Mouse (Mus musculus): ENCODE data around the gene Zscan20.

The Zscan20 gene

DNA sequence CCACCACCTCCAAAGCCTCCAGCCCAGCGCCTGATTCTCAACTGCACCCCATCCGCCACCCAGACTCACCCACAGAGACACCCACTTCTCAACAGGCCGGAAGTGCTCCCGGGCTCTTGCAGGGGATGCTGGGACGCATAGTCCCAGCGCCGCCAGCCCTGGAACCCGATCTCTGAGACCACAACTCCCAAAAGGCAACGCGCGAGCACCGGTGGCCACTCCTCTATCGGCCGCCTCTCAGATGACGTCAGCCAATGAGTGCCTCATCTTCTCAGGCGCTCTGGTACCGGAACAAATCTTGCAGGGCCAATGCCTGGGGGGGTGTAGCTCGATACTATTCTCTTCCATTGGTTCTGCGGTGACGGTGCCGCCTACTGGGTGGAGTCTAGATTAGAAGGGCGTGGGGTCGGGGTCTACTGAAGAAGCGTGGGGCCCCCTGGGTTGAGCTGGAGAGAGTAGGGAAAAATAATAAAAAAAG, at the start of gene Zscan20:
Gene Zscan20, minus strand, starts transcription at position 174 of the 478 bp plus-strand sequence.
- DNase-seq: peak; percentile 98 to 99

DNA sequence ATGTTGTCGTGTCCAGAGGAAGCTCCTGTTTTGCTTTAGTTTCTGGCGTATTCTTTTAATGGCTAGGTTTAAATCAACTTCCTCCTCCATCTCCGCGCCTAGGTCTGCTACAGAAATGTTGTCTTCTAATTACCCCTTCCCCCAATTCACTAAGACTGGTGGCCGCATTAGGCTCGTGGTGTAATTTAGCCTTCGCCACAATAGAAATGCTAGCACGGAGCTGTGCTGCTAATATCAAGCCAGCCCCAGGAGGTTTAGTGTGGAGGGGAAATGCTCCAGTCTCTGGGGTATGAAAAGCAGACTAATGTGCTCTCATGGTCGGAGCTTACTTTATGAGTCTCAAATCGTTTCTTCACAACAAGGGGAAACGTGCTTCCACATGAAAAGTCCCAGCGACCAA, 45.5 kb upstream of the Zscan20 start:
- DNase-seq: no peak

DNA sequence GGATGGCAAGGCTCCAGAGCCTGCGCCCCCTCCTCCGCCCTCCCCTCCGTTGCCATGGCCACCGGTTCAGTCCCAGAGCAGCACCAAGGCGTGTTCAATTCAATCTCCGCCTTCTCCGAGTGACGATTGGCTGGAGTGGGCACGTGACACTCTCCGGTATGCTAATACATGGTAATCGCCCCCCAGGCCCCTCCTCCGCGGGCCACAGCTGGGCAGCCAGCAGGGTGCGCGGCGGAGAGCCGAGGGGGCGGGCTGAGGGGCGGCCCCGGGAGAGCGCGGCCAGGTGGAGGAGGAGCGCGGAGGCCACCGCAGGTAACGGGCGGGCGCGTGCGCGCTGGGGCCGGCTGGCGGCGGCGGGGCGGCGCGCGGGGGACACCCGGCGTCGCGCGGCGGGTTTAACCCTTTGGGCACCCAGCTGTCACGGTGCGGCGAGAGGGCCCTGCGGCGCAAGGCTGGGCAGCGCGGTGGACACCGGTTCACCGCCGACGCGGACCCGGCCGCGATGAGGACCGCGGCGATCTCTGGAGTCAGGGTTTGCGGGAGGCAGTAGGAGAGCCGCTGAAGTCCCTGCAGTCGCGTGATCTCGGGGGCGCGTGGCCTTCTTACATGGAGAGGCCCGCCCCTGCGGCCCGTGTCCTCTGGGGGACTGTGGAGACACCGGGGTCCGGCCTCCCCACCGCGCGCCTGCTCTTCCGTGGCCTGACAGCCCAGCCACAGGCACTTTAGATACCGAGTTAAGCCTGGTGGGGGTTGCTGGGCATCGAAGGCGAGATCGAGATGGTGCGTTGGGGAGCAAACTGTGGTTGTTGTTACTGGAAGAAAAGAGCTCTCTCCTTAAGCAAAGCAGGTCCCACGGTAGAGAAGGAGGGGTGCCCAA, 44.8 kb upstream of the Zscan20 start, which contains the start of gene Phc2:
Gene Phc2, plus strand, starts transcription at position 198 of the 877 bp plus-strand sequence.
- DNase-seq: peak; percentile 95 to 97

DNA sequence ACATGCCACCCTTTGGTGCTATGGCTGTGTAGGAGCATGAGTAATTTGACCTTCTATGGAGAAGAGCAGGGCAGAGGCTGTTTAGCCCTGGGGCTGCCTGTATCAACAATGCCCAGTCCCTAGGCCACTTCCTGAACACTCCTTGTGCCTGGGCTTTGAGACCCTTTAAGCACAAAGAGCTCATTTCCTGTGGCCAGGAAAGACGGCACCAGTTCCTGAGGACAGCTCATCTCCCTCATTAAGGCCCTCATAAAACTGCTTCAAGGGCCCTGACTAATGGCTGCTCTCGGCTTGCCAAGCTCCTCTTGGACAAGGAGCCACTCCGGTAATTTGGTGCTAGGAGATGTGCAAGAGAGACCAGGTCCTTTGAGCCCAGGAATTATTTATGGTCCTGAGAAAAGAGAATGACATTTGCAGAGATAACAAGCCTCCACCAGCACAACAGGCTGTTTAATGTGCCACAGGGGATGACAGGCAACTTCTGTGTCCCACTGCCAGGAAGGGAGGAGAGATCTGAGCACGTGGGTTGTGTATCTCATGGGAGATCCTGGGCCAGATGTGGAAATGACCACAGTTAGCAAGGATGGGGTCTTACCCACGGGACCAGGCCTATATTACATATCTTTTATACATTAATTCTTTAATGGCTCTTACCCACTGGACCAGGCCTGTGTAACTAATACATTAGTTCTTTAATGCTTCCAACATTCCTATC, 42.8 kb upstream of the Zscan20 start:
- DNase-seq: no peak

DNA sequence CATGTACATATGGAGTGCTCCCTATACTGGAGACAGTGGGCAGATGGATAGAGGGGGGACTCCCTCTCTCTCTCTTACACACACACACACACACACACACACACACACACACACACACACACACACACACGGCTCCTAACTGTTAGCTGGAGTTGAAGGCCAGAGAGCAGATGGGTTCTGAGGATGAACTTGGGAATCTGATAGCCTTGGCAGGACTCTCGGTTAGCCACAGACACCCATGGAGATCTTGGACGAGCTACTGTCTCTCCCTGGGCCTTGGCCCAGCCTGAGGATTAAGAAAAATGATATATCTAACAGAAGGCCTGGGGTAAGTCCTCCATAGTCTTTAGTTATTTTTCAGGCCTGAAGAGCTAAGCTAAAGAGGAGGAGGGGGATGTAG, 41.6 kb upstream of the Zscan20 start:
- no peak for DNase-seq

DNA sequence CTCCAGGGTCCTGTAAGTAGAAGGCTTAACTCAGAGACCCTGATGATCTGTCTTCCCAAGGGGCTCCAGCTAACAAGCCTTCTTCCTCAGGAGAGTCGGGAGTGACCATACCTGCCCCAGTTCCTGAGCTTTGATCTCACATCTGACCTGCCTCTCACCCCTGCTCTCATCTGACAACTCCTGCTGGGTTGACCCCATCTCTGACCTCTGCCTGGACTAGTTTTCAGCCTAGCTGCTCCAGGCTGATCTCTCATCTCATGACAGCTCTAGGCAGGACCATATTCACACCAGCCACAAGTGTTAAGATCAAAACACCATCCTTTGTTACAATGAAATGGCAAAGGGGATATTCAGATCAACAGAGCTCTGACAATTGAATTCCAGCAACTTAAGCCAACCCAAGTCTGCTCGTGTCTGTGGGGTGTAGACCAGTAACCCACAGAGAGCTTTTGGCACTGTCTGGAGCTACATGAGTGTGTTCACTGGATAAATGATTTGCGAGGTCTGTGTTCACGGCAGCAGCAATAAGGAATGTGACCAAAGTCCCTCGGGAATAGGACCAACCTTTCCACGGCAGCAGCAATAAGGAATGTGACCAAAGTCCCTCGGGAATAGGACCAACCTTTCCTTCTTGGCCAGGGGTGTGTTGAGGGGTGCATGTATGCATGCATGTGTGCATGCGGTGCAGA, 38.8 kb upstream of the Zscan20 start:
- DNase-seq: no peak

DNA sequence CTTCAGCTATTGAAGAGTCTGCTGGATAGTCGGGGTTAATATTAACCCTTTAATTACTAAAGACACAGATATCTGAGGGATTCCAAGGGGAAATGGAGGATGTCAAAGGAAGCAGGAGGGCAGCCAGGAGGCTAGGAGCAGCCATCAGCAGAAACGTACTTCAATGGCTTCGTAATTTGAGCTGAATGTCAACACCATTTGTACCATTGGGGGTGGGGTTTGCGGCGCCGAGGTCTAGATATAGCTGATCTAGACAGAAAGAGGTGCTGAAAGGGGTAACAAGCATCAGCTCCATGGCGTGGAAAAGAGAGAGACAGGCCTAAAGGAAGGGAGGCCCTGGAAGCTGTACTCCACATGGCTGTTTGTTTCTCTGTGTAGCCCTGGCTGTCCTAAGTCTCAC, 36.9 kb upstream of the Zscan20 start:
- DNase-seq: no peak

DNA sequence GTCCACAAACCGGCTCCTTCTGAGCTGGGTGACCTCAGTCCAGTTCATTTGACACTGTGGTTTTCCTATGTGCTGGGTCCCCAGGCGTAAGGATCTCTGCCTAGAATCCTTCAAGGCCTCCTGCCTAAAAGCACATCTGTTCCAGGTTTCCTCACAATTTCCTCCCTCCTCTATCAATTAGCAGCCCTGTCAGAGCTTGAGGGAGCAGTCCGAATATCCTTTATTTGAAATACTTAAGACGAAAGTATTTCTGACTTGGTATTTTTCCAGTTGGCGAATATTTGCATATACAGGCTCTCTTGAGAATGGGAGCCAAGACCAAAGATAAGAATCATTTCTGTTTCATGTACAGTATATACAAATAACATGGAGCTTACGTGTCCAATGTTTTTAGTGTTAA, 36.0 kb upstream of the Zscan20 start:
- DNase-seq: no peak

DNA sequence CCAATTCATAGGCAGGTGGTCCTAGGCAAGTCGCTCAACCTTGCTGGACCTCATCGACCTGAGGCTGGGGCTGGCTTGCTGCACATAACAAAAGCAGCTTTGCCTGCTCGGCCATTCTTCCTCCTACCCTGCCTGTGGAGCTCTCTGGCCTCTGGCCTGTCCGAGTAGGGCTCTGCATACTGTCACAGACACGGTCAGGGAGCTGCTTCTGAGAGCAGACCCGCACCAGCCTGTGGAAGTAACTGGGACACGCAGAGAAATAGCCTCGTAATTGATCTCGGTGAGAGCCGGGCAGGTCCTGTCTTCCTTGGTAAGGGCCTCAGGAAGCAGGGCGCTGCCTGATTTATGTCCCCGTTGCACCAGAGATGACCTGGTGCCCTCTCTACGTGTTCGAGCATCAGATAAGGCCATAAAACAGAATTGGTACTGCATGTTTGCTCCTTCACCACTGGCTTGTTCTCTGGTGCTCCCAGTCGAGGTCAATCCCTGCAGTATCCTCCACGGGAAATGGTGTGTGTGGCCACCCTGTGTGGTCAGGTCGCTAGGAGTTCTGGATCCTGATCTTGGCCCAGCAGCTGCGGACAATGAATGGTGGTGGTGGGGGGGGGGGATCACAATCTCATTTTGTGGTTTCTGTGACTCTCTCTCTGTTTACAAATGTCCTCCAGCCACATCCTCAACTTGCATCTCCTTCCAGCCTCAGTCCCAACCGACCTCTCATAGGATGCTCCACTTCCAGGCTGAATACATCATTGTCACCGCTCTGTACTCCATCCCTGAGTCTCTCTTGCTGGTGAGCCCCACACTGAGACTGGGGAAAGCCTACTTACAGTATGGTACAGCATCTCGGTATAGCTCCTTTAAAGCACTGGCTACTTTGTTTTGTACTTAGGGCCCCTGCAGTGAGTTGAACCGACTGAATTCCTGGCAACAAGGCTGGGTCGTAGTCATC, 32.1 kb upstream of the Zscan20 start:
- no peak for DNase-seq

DNA sequence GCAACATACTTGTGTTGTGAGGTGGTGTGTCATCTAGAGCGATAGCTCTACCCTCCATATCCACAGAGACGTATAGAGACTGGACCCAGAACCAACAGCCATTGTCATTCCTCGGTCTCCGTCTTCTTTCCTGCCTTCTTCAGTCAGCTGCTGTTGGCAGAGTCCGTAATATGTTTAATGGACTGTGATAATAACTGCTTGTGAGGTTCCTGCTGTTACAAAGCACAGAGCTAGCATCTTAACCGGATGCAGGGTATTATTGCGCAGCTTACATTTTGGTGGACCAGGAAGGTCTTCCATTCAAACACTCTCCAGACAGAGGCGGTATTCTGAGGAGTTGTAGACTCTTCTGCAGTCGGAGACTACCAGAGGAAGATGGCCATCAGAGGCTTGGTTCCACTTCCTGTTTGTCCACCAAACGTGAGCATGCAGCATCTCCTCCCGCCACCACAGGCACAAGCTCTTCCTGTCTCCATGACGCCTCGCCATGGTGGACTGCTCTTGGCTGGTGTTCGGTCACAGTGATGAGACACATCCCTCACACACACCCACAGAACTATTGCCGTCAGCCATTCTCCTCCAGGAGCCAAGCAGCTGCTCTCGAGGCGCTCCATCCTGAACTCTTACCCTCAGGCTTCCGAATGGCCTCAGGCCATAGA, 28.5 kb upstream of the Zscan20 start:
- no peak for DNase-seq

DNA sequence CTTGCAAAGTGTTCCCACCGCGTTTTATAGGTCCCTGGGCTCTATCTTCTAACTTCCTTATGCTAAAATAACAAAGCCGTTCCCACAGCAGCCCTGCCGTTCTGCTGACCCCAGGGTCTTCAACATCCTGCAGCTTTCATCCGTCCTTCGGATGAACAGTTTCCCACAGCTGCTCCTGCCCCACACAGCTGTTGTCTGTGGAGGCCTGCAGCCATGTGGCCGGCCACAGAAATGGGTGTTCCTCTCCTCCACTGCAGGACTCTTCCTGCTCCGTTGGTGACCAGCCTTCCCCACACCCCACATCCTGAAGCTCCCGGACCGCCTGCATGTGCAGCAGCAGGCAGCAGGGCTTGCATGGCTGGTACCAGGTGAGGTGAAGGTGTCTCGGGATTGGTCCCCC, 27.4 kb upstream of the Zscan20 start:
- DNase-seq: no peak

DNA sequence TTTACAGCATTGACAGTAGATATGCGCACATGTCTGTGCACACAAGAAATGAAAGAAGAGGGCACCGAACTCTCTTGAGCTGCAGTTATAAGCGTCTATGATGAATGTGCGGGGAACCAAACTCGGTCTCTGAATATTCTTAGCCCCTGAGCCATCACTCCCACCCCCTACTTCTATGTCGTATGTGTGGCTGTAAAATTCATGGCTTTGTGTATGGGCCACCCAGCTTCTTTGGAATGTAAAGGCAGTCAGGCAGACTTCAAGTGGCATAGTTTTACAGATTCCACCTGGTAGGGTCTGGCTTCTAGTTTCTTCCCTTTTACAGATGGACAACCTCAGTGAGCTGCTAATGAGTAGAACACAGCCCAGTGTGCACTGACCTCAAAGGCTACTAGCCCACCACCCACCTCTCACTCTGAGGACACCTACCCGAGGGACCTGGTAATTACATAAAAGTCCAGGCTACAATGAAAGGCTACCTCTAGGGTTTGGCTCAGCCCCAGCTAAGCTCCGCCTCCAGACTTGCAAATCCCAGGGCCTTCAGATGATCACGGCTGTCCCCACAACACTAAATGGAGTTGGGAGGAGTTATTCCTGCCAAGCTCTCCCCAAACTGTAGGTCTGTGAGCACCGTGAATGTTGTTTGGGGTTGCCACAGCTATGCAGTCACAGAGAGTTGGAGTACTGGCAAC, 26.1 kb upstream of the Zscan20 start:
- peak in 1 of 2 experiments; percentile 28 for DNase-seq

DNA sequence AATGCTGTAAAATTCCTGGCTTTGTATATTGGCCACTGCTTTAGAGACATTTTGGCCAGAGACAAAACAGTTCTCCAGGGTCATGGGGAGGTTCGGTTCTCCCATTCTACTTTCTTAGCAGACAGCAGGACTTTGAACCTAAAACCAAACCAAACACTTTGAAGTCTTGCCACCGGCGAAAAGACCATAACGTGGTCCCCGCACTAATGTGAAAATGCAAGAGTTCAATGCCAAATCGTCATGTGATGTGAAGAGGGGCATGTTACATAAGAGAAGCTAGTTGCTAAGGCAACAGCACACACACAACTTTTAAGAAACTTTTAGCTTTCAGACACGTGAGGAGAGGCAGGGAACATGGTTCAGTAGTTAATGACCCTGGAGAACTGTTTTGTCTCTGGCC, 25.6 kb upstream of the Zscan20 start:
- peak in 1 of 2 experiments; percentile 41 for DNase-seq

DNA sequence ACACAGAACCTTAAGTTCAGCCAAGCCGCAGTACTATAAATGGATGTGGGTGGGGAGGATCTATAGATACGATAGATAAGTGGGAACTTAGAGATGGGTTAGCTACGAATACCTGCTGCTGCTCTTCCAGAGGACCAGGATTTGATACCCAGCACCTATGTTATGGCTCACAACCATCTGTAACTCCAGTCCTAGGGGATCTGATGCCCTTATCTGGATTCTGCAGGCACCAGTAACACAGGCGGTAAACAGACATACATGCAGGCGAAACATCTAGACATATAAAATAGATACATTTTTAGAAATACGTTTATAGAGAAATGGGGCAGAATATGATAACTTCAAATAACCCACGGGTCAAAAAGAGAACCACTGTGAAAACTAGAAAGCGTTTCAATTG, 11.2 kb upstream of the Zscan20 start:
- no peak for DNase-seq

DNA sequence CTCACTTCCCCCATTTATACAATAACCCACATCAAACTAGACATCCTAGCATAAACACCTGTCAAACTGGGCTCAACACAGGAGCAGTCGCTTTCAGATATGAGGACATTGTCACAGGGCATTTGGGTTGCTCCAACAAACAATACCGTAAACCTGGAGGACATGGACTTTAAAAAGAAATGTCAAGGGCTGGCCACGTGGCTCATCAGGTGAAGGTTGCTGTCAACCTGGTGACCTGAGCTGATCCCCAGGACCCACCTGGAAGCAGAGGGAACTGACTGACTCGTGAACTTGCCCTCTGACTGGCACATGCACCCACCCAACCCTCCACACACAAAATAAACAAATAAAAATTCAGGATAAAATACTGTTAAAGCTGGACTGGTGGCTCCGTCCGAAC, 10.7 kb upstream of the Zscan20 start:
- DNase-seq: no peak

DNA sequence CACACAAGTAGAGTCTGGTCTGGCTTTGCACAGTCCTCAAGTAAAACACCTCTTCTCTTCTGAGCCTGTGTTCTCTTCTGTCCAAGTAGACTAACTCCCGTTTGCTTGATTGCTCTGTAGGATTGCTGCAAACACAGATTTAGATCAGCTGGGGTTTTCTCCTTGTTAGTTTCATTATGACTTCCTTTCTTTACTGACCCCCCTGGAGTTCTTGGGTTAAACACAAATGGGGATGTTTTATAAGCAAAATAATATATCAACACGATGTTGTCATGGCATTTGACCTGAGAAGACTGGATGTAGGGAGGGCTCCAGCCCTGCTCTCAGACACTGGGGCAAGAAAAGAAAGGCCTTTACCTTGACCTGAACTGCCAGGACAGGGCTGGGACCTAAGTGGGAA, 9.1 kb upstream of the Zscan20 start:
- DNase-seq: no peak

DNA sequence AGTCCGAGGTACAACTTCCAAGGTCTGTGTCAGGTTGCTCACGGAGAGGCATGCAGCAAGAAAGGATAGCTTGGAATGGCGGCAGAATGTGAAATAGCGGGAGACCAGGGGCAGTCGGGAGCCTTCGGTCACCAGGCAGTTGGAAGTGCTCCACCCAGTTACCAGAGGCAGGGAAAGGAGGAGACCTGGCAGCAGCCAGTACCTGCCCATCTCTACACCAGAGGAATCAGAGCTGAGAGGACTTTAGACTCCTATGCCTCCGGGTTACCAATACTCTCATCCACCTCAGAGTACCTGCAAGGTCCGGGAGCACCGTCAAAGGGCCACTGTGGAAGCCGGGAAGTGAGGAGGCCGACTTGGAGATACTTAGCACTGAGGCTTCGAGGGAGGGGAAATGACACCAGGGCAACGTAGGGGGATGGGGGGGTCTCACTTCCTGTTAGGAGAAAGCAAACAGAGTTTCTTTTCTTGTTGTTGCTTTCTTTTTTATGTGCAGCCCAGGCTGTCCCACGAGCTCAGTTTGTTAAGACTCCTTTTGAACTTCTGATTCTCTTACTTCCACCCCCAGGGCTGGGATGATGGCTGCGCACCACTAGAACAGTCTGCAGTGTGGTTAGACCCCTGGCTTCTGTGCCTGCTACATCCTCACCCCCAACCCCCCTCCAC, 8.5 kb upstream of the Zscan20 start, which contains the start of gene Tlr12:
Gene Tlr12, minus strand, starts transcription at position 374 of the 666 bp plus-strand sequence.
- DNase-seq: no peak

DNA sequence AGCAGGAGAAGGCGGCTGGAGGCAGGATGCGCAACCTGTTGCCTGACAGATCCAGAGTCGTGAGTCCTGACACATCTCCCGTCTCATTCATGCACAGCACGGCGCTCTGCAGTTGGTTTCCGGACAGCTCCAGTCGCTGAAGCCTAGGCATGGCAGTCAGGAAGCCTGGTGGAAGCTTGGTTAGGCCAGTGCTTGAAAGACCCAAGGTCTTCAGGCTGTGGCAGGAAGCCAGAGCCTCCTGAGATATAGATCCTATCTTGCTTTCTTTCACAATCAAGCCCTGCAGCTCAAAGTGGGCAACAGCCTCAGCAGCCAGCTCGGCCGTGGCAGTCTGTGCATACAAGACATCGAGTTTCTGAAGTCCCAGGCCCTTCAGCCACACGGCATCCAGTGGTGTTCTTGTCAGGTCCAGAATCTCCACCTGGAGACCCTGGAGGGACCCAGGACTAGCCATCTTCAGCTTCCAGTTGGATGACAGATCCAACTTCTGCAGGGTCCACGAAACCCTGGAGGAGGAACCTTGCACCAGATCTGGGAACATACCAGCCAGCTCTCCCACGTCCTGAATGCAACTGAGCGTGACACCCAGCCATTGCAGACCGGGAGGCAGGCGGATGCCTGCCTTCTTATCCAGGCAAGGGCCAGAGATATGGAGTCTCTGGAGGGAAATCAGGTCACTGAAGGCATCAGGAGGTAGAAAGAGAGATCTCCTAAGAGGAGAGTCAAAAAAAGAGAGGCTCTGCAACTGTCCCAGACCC, 7.6 kb upstream of the Zscan20 start:
- DNase-seq: no peak

DNA sequence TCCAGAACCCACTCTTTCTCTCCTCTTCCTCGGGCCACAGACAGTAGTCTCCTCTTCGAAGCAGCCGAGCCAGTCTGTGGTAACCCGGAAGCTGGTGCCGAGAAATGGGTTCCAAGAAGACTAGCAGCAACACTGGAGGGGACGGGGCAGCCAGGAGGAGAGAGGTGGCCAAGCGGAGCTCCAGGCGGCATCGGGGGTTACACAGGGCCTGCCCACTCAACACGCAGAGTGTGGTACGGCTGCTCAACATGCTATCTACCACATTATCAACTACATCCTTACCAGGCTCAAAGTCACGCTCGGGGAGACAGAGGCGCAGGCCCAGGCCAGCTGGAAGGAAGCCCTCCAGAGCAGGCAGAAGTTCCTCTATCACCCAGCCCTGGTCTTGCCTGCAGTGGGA, 5.9 kb upstream of the Zscan20 start:
- DNase-seq: no peak
